Mouse (Mus musculus): Measurements from ENCODE around the gene Ccl12.

The Ccl12 gene

DNA sequence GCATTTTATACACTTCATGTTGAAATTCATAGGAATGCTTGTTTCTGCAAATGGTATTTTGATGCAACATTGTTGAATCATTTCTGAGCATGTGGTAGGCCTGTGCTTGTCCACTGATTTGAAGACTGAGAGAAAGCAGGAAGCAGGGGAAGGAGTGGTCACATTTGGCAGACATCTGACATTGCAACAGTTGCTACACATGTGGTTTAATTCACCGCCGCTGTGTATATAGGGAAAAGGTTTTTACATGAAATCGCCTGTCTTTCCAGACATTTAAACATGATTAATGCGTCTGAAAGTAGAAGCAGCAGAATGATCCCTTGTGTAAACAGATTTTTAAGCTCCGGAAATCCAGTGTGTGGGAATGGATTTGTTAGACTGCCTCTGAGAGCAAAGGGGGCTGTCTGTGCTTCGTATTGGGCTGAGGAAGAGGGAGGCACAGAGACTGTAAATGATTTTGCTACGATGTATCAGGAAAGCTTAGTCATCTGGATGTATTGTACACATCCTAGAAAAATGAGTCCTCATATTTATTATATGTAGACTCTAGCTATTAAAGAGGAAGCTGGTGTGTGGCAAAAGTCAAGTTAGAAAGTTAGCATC is 37.9 kb downstream of the Ccl12 start:
- peak; percentile 92 for DNase-seq (ENCODE audit: low read depth)
